Mouse (Mus musculus) limb, embryonic 15.5 days (tissue): ENCODE data around the gene Wdfy2. TPM values are rescaled to one million over a fixed set of nuclear protein-coding genes. Genes with fewer than 3 reads are reported as not detected.

Experiments
- ATAC-seq: fragments of 200-750 bp; cut with Nextera tagmentation; 2 replicates; pipeline ENCODE4 v1.8.0; 2017; ENCODE audit warnings: low read depth, moderate TSS enrichment; ENCODE audit not compliant: insufficient number of reproducible peaks, low FRiP score, low TSS enrichment
- H3K27ac ChIP-seq: fragments of 300-500 bp; sonication (generic); 2 replicates; pipeline ENCODE4 v1.5.1; 2015; ENCODE audit warnings: moderate library complexity, mild to moderate bottlenecking, inconsistent platforms
- H3K27me3 ChIP-seq: fragments of 300-500 bp; sonication (generic); 2 replicates; pipeline ENCODE4 v1.6.1; 2015; ENCODE audit warnings: inconsistent platforms
- H3K36me3 ChIP-seq: fragments of 300-500 bp; sonication (generic); 2 replicates; pipeline ENCODE4 v1.6.1; 2015; ENCODE audit warnings: inconsistent platforms
- H3K4me1 ChIP-seq: fragments of 300-500 bp; sonication (generic); 2 replicates; pipeline ENCODE4 v1.6.1; 2015; ENCODE audit warnings: inconsistent platforms
- H3K4me2 ChIP-seq: fragments of 300-500 bp; sonication (generic); 2 replicates; pipeline ENCODE4 v1.6.1; 2015; ENCODE audit warnings: mild to moderate bottlenecking, inconsistent platforms
- H3K4me3 ChIP-seq: fragments of 300-500 bp; sonication (generic); 2 replicates; pipeline ENCODE4 v1.5.1; 2015; ENCODE audit warnings: mild to moderate bottlenecking, inconsistent platforms
- H3K9ac ChIP-seq: fragments of 300-500 bp; sonication (generic); 2 replicates; pipeline ENCODE4 v1.6.1; 2015; ENCODE audit warnings: inconsistent platforms
- H3K9me3 ChIP-seq: fragments of 300-500 bp; sonication (generic); 2 replicates; pipeline ENCODE4 v1.6.1; 2016; ENCODE audit warnings: inconsistent platforms
- WGBS: fragments of 180-500 bp; shearing (Covaris S2); methylation state at CpG from one replicate; pipeline ENCODE4 v1.1.7; 2015; 5-methylcytosine and 5-hydroxymethylcytosine counted together
- polyA plus RNA-seq: library from polyadenylated mRNA; unstranded; fragments of >200 nt; fragmentation: Nextera tagmentation; extraction: Ambion mirVana; gene quantifications from 2 replicates; pipeline ENCODE4 v1.2.1, GENCODE M21; 2015

Wdfy2 gene
- polyA plus RNA-seq, 1 experiment from 2014 or later: 9.8 TPM

DNA sequence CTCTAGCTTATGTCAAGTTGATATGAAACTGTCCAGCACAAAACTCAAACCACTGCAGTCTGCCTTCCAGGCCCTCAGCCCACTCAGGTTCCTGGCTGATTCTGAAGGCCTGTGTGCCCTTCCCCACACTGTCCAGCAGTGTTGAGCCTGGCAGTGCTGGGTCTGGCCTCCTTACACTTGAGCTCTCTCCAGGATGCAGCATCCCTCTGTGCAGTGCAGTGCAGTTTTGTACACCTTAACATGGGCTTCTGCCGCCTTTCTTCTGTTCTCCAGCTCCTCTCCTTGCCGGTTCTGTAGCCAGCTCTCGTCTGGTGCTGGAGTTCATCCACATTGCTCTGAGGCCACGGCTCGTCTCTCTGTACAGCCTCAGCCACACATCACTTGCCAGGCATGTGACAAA is 71.1 kb downstream of the Wdfy2 start:
- no peaks in the 10 kb centered on the region for H3K9me3 ChIP-seq
- no peaks in the 10 kb centered on the region for H3K4me1 ChIP-seq
- no peak overlapping the region for H3K27ac ChIP-seq
- no peak overlapping the region for H3K4me3 ChIP-seq
- no peak for ATAC-seq
- 88% methylated on average over 5 of the region's 5 CpGs for WGBS
- H3K9ac ChIP-seq: no peak overlapping the region
- H3K4me2 ChIP-seq: no peak overlapping the region
- no peaks in the 10 kb centered on the region for H3K27me3 ChIP-seq
- no peaks in the 10 kb centered on the region for H3K36me3 ChIP-seq

DNA sequence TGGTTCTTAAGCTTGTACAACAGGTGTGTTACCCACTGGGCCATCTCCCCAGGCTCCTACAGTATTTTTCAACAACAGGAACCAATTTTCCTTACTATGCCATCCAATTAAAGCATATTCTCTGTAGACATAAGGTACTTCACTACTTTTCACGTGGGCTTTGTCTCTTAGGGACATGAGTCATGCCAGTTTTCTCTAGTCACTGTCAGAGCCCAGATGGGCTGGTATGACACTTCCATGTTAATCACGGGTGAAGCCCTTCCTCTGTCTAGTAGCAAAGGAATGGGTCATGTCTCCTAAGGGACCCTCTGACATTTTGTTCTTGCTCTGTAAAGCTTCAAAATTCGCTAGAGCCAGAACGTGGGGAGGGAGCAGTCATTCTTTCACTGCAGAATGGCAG is 73.4 kb downstream of the Wdfy2 start:
- Histone ChIP-seq H3K4me2 (no peak overlapping the region), H3K9me3 (no peaks in the 10 kb centered on the region), H3K9ac (no peak overlapping the region), H3K4me1 (no peaks in the 10 kb centered on the region), H3K4me3 (no peak overlapping the region), H3K36me3 (no peaks in the 10 kb centered on the region), H3K27me3 (no peaks in the 10 kb centered on the region), H3K27ac (no peak overlapping the region)
- WGBS: 74% methylated on average over 4 of the region's 4 CpGs
- no peak for ATAC-seq

DNA sequence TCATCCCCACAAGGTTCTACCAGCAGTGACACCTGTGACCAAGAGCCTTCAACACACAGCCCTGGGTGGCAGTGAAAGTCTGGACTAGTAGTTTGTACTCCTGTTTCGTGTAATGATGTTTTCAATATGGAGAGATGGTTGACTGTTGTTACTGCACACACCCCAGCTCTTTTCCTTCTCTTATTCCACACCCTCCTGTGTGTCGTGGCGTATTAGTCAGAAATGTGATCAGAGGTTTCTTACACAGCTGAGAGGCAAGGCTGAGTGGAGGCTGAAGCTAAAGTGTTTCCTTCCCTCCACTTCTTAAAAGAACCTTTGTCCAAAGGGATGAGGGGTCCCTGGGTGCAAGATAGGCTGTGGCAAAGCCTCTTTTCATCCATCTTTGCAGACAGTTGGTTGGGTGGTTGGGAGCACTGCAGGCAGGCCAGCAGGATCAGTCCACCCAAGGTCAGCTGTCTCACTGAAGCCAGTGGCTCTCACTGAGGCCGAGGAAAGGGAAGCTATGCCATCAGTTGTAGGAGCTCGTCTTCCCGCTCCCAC is 77.7 kb downstream of the Wdfy2 start:
- H3K9me3 ChIP-seq: no peaks in the 10 kb centered on the region
- no peak overlapping the region for H3K27ac ChIP-seq
- no peaks in the 10 kb centered on the region for H3K4me1 ChIP-seq
- H3K27me3 ChIP-seq: no peaks in the 10 kb centered on the region
- ATAC-seq: no peak
- H3K36me3 ChIP-seq: no peaks in the 10 kb centered on the region
- no peak overlapping the region for H3K4me2 ChIP-seq
- WGBS: 78% methylated on average over 6 of the region's 6 CpGs
- no peak overlapping the region for H3K4me3 ChIP-seq
- no peak overlapping the region for H3K9ac ChIP-seq

DNA sequence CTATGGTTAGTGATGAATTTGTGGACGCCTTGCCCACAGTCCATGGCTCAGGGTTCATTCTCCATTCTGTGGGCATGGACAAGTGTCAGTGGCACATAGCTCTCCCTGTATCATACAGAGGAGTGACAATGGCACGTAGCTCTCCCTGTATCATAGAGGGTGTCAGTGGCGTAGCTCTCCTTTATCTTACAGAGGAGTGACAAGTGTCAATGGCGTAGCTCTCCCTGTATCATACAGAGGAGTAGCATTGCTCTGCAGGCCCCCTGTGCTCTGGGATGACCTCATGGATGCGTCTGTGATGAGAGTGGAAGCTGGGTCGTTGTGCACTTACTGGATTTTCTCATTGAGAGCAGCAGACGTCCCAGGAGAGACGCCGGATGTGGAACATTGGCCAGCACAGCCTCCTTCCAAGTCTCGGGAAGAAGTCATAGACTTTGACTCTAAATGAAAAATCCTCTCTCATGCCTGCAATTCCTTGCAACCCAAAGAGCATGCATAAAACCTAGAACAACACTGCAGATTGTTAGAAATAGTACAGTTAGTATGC is 79.1 kb downstream of the Wdfy2 start:
- WGBS: 89% methylated on average over 10 of the region's 10 CpGs
- H3K4me2 ChIP-seq: no peak overlapping the region

DNA sequence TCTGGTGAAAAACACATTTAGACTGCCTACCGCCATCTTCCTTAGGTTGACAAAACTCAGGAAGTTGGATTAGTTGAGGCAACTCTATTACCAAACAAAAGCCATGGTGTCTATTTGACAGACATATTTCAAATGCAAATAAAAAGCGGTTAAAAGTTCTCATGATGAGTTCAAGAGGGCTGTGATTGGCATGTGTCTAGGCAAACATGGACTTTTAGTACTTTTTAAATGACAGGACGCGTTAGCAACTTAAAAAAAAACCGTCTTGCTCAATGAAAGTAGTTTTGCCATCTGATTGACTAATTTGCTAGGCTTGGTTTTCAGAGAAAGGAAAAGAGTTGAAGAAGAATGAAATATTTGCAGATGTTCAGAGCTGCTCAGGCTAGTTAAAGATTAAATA is 83.9 kb downstream of the Wdfy2 start:
- Histone ChIP-seq H3K36me3 (peaks cover 2% of the 10 kb centered on the region; the same call in 1 of the 2 replicates), H3K9ac (no peak overlapping the region), H3K4me1 (no peaks in the 10 kb centered on the region), H3K9me3 (no peaks in the 10 kb centered on the region), H3K27ac (no peak overlapping the region), H3K4me3 (no peak overlapping the region), H3K27me3 (no peaks in the 10 kb centered on the region), H3K4me2 (no peak overlapping the region)
- no peak for ATAC-seq
- 90% methylated on average over 5 of the region's 5 CpGs for WGBS

More for the DNA sequence above, 79.1 kb downstream of the Wdfy2 start:
- ATAC-seq: no peak
- Histone ChIP-seq H3K9me3 (no peaks in the 10 kb centered on the region), H3K4me3 (no peak overlapping the region), H3K27me3 (no peaks in the 10 kb centered on the region), H3K27ac (no peak overlapping the region), H3K9ac (no peak overlapping the region), H3K4me1 (no peaks in the 10 kb centered on the region), H3K36me3 (no peaks in the 10 kb centered on the region)

DNA sequence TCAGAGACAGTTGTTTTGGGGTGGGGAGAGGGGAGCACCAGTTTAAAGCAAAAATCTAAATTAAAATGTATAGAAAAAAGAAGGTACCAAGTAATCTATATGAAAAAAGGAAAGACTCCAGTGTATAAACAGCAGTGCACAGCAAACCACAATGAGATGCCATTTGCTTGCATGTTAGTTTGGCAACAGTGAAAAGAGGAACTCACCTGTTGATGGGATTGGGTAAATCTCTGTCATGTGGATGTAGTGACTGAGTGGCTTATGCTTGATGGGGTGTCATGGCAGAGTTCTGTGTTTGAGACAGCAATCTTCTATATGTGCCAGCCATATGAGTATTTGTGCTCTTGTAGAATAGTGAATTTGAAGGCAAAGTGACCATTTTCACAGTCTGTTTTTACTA is 85.2 kb downstream of the Wdfy2 start:
- ATAC-seq: no peak
- Histone ChIP-seq H3K4me2 (no peak overlapping the region), H3K4me3 (no peak overlapping the region), H3K27ac (no peak overlapping the region), H3K36me3 (peaks cover 2% of the 10 kb centered on the region; the same call in 1 of the 2 replicates), H3K9ac (no peak overlapping the region), H3K9me3 (no peaks in the 10 kb centered on the region), H3K4me1 (no peaks in the 10 kb centered on the region), H3K27me3 (no peaks in the 10 kb centered on the region)

DNA sequence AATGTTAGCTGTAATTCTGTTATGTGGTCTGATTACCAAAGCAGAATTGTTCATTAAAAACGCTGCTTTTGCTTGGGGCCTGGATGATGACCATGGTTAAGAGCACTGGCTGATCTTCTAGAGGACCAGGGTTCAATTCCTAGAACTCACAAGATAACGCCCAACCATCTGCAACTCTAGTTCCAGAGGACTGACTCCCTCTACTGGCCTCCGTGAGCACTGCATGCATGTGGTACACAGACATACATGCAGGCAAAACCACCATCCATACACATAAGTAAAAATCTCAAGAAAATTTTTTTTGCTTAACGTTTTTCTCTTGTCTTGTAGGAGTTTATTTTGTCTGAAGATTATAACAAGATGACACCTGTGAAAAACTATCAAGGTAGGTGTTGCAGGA is 87.3 kb downstream of the Wdfy2 start:
- no peaks in the 10 kb centered on the region for H3K9me3 ChIP-seq
- WGBS: 80% methylated on average over 4 of the region's 4 CpGs
- H3K27me3 ChIP-seq: no peaks in the 10 kb centered on the region
- H3K36me3 ChIP-seq: peaks cover 7% of the 10 kb centered on the region; the same call in 1 of the 2 replicates
- H3K4me2 ChIP-seq: no peak overlapping the region
- no peak overlapping the region for H3K27ac ChIP-seq
- H3K9ac ChIP-seq: no peak overlapping the region
- H3K4me1 ChIP-seq: no peaks in the 10 kb centered on the region
- H3K4me3 ChIP-seq: no peak overlapping the region
- ATAC-seq: no peak

DNA sequence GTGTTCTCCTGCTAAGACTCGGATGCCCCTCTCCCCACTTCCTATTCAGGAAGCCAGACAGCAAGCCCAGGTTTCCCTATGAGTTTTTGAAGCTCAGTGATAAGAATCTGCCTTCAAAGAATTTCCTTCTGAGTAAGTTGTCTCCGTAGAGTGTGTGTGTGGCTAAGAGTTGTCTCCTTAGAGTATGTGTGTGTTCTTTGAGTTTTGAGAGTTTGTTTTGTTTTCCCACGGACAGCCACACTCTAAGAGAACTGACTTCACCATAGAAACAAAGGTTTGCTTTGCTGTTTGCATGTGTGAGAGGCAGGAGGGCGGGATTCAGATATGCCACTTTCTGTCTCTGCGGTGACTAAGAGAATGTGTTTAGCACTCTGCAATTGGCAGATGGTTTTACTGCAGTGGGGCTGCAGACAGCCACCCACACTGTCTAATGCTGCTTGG is 90.6 kb downstream of the Wdfy2 start:
- Histone ChIP-seq H3K27ac (no peak overlapping the region), H3K9ac (no peak overlapping the region), H3K9me3 (no peaks in the 10 kb centered on the region), H3K27me3 (no peaks in the 10 kb centered on the region), H3K36me3 (peaks cover 10% of the 10 kb centered on the region; the same call in 1 of the 2 replicates), H3K4me3 (no peak overlapping the region), H3K4me2 (no peak overlapping the region), H3K4me1 (no peaks in the 10 kb centered on the region)
- 73% methylated on average over 5 of the region's 5 CpGs for WGBS
- no peak for ATAC-seq

DNA sequence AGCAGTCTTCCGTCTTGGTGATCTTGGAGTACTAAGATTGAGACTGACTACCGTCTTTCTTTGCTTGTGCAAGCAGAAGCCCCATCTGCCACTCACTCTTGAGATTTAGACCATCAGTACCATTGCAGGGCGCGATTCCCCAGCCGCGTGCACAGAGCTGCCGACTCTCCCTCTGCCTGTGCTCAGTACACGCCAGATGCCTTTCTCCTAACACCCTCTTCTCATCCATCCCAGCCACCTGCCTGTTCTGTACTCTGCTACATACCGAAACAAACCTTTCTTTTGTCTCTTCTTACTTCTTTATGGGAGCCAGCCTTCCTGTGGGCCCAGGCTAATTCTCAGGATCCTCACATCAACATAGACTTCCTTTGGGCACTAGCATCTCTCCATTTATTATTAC is 97.9 kb downstream of the Wdfy2 start:
- WGBS: 73% methylated on average over 9 of the region's 9 CpGs
- no peaks in the 10 kb centered on the region for H3K4me1 ChIP-seq
- no peaks in the 10 kb centered on the region for H3K9me3 ChIP-seq
- ATAC-seq: no peak
- H3K36me3 ChIP-seq: peaks cover 14% of the 10 kb centered on the region; the same call in 1 of the 2 replicates
- H3K4me2 ChIP-seq: no peak overlapping the region
- no peak overlapping the region for H3K4me3 ChIP-seq
- no peak overlapping the region for H3K27ac ChIP-seq
- H3K9ac ChIP-seq: no peak overlapping the region
- H3K27me3 ChIP-seq: no peaks in the 10 kb centered on the region

DNA sequence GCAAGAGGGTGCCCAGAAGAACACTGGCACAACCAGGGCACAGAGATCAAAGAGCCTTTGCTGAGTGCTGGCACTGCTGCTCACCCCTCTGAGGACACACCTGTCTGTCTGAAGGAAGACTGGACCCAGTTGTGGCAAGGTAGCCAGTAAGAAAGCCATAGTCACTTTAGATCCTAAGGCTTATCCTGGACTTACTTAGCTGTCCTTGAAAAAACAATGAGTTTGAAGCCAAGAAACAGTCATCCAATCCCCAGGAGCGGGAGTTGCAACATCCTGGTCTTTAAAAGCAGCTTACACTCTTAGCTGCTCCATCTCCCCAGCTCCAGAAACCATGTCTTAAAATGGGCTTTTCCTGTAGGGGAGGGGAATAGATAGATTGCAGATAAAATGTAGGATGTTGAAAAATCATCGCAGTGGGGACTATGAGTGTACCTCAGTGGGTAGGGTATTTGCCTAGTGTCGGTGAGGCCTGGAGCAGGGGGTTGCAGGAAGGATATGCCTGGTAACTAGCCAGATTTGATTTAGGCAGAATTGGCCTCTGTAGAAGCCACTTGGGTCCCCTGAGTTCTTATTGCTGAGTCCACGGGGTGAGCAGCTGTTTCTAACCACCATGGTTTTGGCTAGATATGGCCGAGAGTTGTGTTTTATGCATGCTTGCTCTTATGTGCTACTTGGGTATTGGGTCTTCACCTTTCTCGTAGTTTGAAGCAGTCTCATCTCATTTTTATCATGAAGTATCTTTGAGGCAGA is 99.3 kb downstream of the Wdfy2 start:
- Histone ChIP-seq H3K4me2 (no peak overlapping the region), H3K27me3 (no peaks in the 10 kb centered on the region), H3K4me3 (no peak overlapping the region), H3K4me1 (no peaks in the 10 kb centered on the region), H3K27ac (no peak overlapping the region), H3K9ac (no peak overlapping the region), H3K36me3 (peaks cover 10% of the 10 kb centered on the region; the same call in 1 of the 2 replicates), H3K9me3 (no peaks in the 10 kb centered on the region)
- no peak for ATAC-seq
- 86% methylated on average over 6 of the region's 6 CpGs for WGBS

DNA sequence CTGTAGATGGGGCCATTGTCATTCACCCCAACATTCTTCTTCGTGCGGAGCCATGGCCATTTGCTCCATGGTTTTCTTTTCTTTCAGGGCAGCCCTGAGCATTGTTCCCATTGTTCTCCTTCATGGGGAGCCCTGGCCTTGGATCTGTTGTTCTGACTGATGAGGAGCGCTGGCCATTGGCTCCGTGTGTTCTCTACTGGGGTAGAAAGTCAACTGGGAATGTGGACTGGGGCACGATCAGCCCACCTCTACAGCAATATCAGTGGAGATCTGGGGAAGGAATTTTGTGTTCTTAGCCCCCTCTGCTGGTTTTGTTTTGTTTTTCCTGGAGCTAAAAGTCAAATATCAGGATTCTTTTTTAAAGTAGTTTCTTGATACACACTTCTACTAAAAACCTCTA is 100.2 kb downstream of the Wdfy2 start:
- no peak overlapping the region for H3K4me3 ChIP-seq
- H3K27me3 ChIP-seq: no peaks in the 10 kb centered on the region
- no peaks in the 10 kb centered on the region for H3K9me3 ChIP-seq
- H3K27ac ChIP-seq: no peak overlapping the region
- H3K4me1 ChIP-seq: no peaks in the 10 kb centered on the region
- H3K9ac ChIP-seq: no peak overlapping the region
- ATAC-seq: no peak
- H3K36me3 ChIP-seq: peaks cover 14% of the 10 kb centered on the region; the same call in 1 of the 2 replicates
- WGBS: 82% methylated on average over 5 of the region's 5 CpGs
- H3K4me2 ChIP-seq: no peak overlapping the region

DNA sequence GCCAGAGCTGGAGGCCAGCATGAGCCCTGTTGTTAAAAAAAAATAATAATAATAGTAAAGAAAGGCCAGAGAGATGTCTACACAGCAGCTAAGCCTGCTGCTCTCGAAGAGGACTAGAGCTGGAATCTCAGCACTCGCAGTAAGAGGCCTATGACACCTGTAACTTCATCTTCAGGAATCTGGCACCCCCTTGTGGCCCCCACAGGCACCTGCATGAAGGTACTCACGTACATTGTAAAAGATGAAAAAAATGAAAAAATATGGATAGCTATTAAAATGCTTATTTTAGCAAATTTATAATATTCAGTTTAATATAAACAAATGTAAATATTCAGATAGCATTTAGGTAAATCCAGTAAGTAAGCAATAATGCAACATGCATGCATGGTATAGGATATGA is 102.0 kb downstream of the Wdfy2 start:
- no peaks in the 10 kb centered on the region for H3K4me1 ChIP-seq
- H3K9ac ChIP-seq: no peak overlapping the region
- WGBS: 95% methylated on average over 3 of the region's 3 CpGs
- no peak overlapping the region for H3K27ac ChIP-seq
- H3K27me3 ChIP-seq: no peaks in the 10 kb centered on the region
- peaks cover 19% of the 10 kb centered on the region for H3K36me3 ChIP-seq
- no peaks in the 10 kb centered on the region for H3K9me3 ChIP-seq
- H3K4me2 ChIP-seq: no peak overlapping the region
- no peak for ATAC-seq
- no peak overlapping the region for H3K4me3 ChIP-seq
